Mouse (Mus musculus) hindbrain, embryonic 11.5 days (tissue): Measurements from ENCODE around the gene Sppl2b. TPM values are rescaled to one million over a fixed set of nuclear protein-coding genes. Genes with fewer than 3 reads are reported as not detected.
A peak's percentile ranks its signal among the peaks of the same experiment; 100 is the strongest.

Experiments used
- ATAC-seq: fragments of 200-750 bp; cut with Nextera tagmentation; 2 replicates; pipeline ENCODE4 v1.8.0; 2017; ENCODE audit warnings: mild to moderate bottlenecking, moderate TSS enrichment, moderate library complexity; ENCODE audit not compliant: low FRiP score
- DNase-seq: peaks from one replicate; pipeline ENCODE4 v3.0.0-alpha.2; 2015; ENCODE audit warnings: low spot score
- H3K27ac ChIP-seq: fragments of 300-500 bp; sonication (generic); 2 replicates; pipeline ENCODE4 v1.5.1; 2014; ENCODE audit warnings: mild to moderate bottlenecking, low read depth, low read length
- H3K27me3 ChIP-seq: fragments of 300-500 bp; sonication (generic); 2 replicates; pipeline ENCODE4 v1.6.1; 2014; ENCODE audit warnings: mild to moderate bottlenecking, low read length, moderate library complexity, mixed read lengths; ENCODE audit not compliant: control insufficient read depth, insufficient read depth
- H3K36me3 ChIP-seq: fragments of 300-500 bp; sonication (generic); 2 replicates; pipeline ENCODE4 v1.6.1; 2014; ENCODE audit warnings: mild to moderate bottlenecking, low read length, moderate library complexity, mixed read lengths; ENCODE audit not compliant: control insufficient read depth, insufficient read depth
- H3K4me1 ChIP-seq: fragments of 300-500 bp; sonication (generic); replicated peaks from 2 replicates; pipeline ENCODE4 v1.6.1; 2014; ENCODE audit warnings: low read length, mixed read lengths; ENCODE audit not compliant: control insufficient read depth, insufficient read depth
- H3K4me2 ChIP-seq: fragments of 300-500 bp; sonication (generic); replicated peaks from 2 replicates; pipeline ENCODE4 v1.6.1; 2014; ENCODE audit warnings: mild to moderate bottlenecking, low read depth, low read length
- H3K4me3 ChIP-seq: fragments of 300-500 bp; sonication (generic); 2 replicates; pipeline ENCODE4 v1.5.1; 2014; ENCODE audit warnings: low read depth, low read length
- H3K9ac ChIP-seq: fragments of 300-500 bp; sonication (generic); 2 replicates; pipeline ENCODE4 v1.6.1; 2014; ENCODE audit warnings: low read depth, low read length
- H3K9me3 ChIP-seq: fragments of 300-500 bp; sonication (generic); 2 replicates; pipeline ENCODE4 v1.6.1; 2016; ENCODE audit warnings: low read length; ENCODE audit not compliant: control insufficient read depth
- WGBS: fragments of 180-500 bp; shearing (Covaris S2); extraction: QIAGEN DNeasy Blood & Tissue Kit; methylation state at CpG from one replicate; pipeline ENCODE4 v1.1.7; 2014; 5-methylcytosine and 5-hydroxymethylcytosine counted together
- polyA plus RNA-seq: library from polyadenylated mRNA; unstranded; fragments of >200 nt; fragmentation: Nextera tagmentation; extraction: Ambion mirVana; gene quantifications from 2 replicates; pipeline ENCODE4 v1.2.1, GENCODE M21; 2014

The Sppl2b gene
- 25.1 and 25.4 TPM in 2 replicates for polyA plus RNA-seq

DNA sequence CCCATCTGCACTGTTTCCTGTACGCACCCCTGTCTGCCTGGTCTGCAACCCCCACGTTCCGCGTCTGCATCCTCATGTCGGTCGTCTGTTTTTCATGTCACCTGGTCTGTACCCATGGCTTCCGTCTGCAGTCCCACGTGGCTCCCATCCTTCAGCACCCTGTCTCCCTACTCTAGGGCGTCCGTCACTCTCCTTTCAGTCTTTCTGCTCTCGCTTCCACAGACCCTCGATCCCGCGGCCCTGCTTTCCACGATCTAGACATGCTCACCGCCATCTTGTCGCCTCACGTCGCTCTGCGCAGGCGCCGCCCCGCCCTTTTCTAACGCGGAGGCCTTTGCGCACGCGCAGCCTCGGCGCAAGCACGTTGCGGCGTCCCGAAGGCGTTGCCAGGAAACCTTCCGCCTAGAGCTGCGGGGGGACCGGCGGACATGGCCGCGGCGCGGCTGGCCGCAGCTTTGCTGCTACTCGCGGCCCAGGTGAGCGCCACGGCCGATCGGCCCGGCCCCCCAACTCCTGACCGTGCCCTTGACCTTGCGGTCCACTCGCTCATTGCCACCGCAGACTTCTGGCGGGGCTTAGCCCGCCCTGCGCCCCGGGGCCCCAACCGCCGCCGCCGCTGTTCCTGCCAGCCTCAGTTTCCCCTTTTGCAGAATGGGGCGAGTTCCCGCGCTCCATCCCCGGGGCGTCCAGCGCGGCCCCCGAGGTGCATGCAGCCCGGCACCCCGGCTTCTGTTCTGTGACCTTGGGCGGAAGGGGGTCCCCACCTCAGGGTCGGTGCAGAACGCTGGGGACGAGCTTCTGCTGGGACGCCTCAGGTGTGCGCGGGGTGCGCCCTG lies at the start of gene Sppl2b, which contains the start of gene Lsm7:
Gene Sppl2b, plus strand, starts transcription at position 363 of the 836 bp plus-strand sequence.
Gene Lsm7, minus strand, starts transcription at position 297 of the 836 bp plus-strand sequence.
- no peaks in the 10 kb centered on the region for H3K27me3 ChIP-seq
- peak within 1 kb of the TSS; percentile 45; the same call in 1 of the 2 replicates for H3K27ac ChIP-seq
- H3K4me2 ChIP-seq: peak within 1 kb of the TSS; percentile 98
- no peaks in the 10 kb centered on the region for H3K36me3 ChIP-seq
- H3K4me1 ChIP-seq: peaks cover 6% of the 10 kb centered on the region; the same call in 1 of the 2 replicates
- H3K4me3 ChIP-seq: peak within 1 kb of the TSS; percentile 92
- DNase-seq: peak; percentile 99
- no peaks in the 10 kb centered on the region for H3K9me3 ChIP-seq
- ATAC-seq: peak; percentile 77
- H3K9ac ChIP-seq: peak within 1 kb of the TSS; percentile 90
- WGBS: under 1% methylated on average over 81 of the region's 81 CpGs

GRCm38 (mm10) chr10:80805322-80805721 lies 49.8 kb upstream of the Sppl2b start:
- 85% methylated on average over 5 of the region's 5 CpGs for WGBS
- ATAC-seq (no peak), DNase-seq (no peak)
- H3K27ac ChIP-seq: no peak overlapping the region
- no peak overlapping the region for H3K9ac ChIP-seq
- H3K4me2 ChIP-seq: no peak overlapping the region
- no peak overlapping the region for H3K4me3 ChIP-seq
- H3K36me3 ChIP-seq: peaks cover 14% of the 10 kb centered on the region
- H3K4me1 ChIP-seq: peaks cover 21% of the 10 kb centered on the region
- H3K9me3 ChIP-seq: no peaks in the 10 kb centered on the region
- peaks cover 22% of the 10 kb centered on the region for H3K27me3 ChIP-seq

DNA sequence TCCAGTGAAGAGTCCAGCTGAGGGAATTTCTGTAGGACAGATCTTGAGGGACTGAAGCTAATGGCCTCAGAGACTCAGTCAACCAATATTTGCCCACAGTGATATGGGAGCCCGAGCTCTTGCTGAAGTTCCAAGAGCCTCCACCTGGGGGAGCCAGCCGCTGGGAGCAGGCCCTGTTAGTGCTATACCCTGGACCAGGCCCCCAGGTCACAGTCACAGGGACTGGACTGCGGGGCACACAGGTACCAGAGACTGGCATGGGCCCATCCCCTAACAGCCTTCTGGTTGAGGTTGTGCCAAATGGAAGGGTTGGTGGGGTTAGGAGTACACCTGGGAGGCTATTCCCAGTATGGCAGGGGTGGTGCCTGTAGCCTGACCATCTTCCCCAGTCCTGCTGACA lies 49.1 kb upstream of the Sppl2b start:
- H3K4me1 ChIP-seq: peaks cover 23% of the 10 kb centered on the region
- H3K4me2 ChIP-seq: no peak overlapping the region
- no peak overlapping the region for H3K4me3 ChIP-seq
- ATAC-seq (peak; percentile 28; the same call in 1 of the 2 replicates), DNase-seq (peak; percentile 86)
- 25% methylated on average over 3 of the region's 3 CpGs for WGBS
- peaks cover 24% of the 10 kb centered on the region for H3K27me3 ChIP-seq
- no peaks in the 10 kb centered on the region for H3K9me3 ChIP-seq
- peaks cover 14% of the 10 kb centered on the region for H3K36me3 ChIP-seq
- H3K27ac ChIP-seq: no peak overlapping the region
- no peak overlapping the region for H3K9ac ChIP-seq

- Histone ChIP-seq H3K27ac (peak overlapping the region; percentile 60; the same call in 1 of the 2 replicates), H3K4me2 (peak overlapping the region; percentile 98), H3K9me3 (no peaks in the 10 kb centered on the region), H3K4me1 (peaks cover 23% of the 10 kb centered on the region), H3K36me3 (peaks cover 14% of the 10 kb centered on the region), H3K4me3 (peak overlapping the region; percentile 41), H3K27me3 (peaks cover 24% of the 10 kb centered on the region), H3K9ac (peak overlapping the region; percentile 64)
- WGBS: 40% methylated on average over 34 of the region's 34 CpGs
- DNase-seq (no peak), ATAC-seq (no peak)
These were observed 48.6 kb upstream of the Sppl2b start for GRCm38 (mm10) chr10:80806341-80807056.

DNA sequence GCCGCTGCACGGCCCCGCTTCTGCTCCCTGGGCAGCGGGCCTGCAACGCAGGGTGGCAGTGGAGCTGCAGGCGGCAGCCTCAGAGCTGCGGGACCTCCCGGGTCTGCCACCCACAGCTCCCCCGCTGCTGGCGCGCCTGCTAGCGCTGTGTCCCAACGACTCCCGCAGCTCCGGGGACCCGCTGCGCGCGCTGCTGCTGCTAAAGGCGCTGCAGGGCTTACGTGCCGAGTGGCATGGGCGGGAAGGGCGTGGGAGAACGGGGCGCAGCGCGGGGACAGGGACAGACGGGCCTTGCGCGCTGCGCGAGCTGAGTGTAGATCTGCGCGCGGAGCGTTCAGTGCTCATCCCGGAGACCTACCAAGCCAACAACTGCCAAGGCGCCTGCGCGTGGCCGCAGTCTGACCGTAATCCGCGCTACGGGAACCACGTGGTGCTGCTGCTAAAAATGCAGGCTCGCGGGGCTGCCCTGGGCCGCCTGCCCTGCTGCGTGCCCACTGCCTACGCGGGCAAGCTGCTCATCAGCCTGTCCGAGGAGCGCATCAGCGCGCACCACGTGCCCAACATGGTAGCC lies 47.9 kb upstream of the Sppl2b start:
- H3K4me3 ChIP-seq: peak overlapping the region; percentile 41
- H3K27me3 ChIP-seq: peaks cover 24% of the 10 kb centered on the region
- no peaks in the 10 kb centered on the region for H3K9me3 ChIP-seq
- H3K27ac ChIP-seq: peak overlapping the region; percentile 60
- peak overlapping the region; percentile 64 for H3K9ac ChIP-seq
- DNase-seq (peak; percentile 81), ATAC-seq (peak; percentile 77)
- peak overlapping the region; percentile 98 for H3K4me2 ChIP-seq
- H3K36me3 ChIP-seq: peaks cover 14% of the 10 kb centered on the region
- 2% methylated on average over 52 of the region's 58 CpGs for WGBS
- H3K4me1 ChIP-seq: peaks cover 23% of the 10 kb centered on the region

GRCm38 (mm10) chr10:80808099-80808984 lies 46.7 kb upstream of the Sppl2b start:
- ATAC-seq: no peak
- Histone ChIP-seq H3K36me3 (peaks cover 8% of the 10 kb centered on the region), H3K4me3 (peak overlapping the region; percentile 6; the same call in 1 of the 2 replicates), H3K4me1 (peaks cover 23% of the 10 kb centered on the region), H3K27ac (no peak overlapping the region), H3K4me2 (peak overlapping the region; percentile 29), H3K9ac (peak overlapping the region; percentile 5; the same call in 1 of the 2 replicates), H3K27me3 (peaks cover 24% of the 10 kb centered on the region), H3K9me3 (no peaks in the 10 kb centered on the region)
- peak; percentile 47 for DNase-seq
- 17% methylated on average over 40 of the region's 40 CpGs for WGBS

GRCm38 (mm10) chr10:80808985-80809632 lies 46.0 kb upstream of the Sppl2b start:
- Histone ChIP-seq H3K9me3 (no peaks in the 10 kb centered on the region), H3K4me3 (peak overlapping the region; percentile 6; the same call in 1 of the 2 replicates), H3K4me1 (peaks cover 23% of the 10 kb centered on the region), H3K36me3 (0 out of 2 replicates have a peak, but pooled peaks cover 2% of the 10 kb centered on the region), H3K27me3 (peaks cover 24% of the 10 kb centered on the region), H3K4me2 (peak overlapping the region; percentile 29), H3K27ac (no peak overlapping the region), H3K9ac (no peak overlapping the region; the same call in 1 of the 2 replicates)
- 7% methylated on average over 18 of the region's 18 CpGs for WGBS
- ATAC-seq (no peak), DNase-seq (peak; percentile 51)
